Mouse (Mus musculus): ENCODE results near the gene Rbms1. TPM values are rescaled to one million over a fixed set of nuclear protein-coding genes. Genes with fewer than 3 reads are reported as not detected.

Rbms1 gene
- 10 to 100 TPM; 60.8 to 65.8 TPM for total RNA-seq (2021)
- long read RNA-seq, experiment 1, full-length matches to known transcripts: 20 of 64 reads
- long read RNA-seq, experiment 1, partial matches to known transcripts: 2 of 64 reads
- long read RNA-seq, experiment 1, other reads (novel, unspliced or antisense): 42 of 64 reads
- long read RNA-seq, experiment 2, full-length matches to known transcripts: 14 of 59 reads
- long read RNA-seq, experiment 2, partial matches to known transcripts: 2 of 59 reads
- long read RNA-seq, experiment 2, other reads (novel, unspliced or antisense): 43 of 59 reads

GRCm38 (mm10) chr2:60962671-60963421 is at the start of gene Rbms1:
Gene Rbms1 (minus strand): TSS chr2:60963192.
- peak; percentile 79 to 82 for DNase-seq
- intact Hi-C loops (cut with DNase I): loop anchor here (1.0 to 5.0 kb wide), 6 partner anchors 40 to 438 kb away; partner anchors contain the start of gene Itgb6

- intact Hi-C loops (cut with DNase I): no loop called here
- DNase-seq: no peak
Observed at GRCm38 (mm10) chr2:61012249-61012828, 49.3 kb upstream of the Rbms1 start.

GRCm38 (mm10) chr2:60986286-60986685 is 23.3 kb upstream of the Rbms1 start:
- intact Hi-C loops (cut with DNase I): no loop called here
- DNase-seq: no peak

GRCm38 (mm10) chr2:60978538-60979313 is 15.7 kb upstream of the Rbms1 start:
- intact Hi-C loops (cut with DNase I): no loop called here
- DNase-seq: peak; percentile 25 to 55

GRCm38 (mm10) chr2:60972189-60972814 is 9.3 kb upstream of the Rbms1 start:
- DNase-seq: no peak
- intact Hi-C loops (cut with DNase I): no loop called here

- intact Hi-C loops (cut with DNase I): loop anchor here (1.0 to 5.0 kb wide), 6 partner anchors 41 to 438 kb away; partner anchors contain the start of gene Itgb6
- DNase-seq: peak in 1 of 2 experiments; percentile 37
Observed at GRCm38 (mm10) chr2:60963616-60964015, 624 bp upstream of the Rbms1 start.

GRCm38 (mm10) chr2:60962001-60962670 is 856 bp downstream of the Rbms1 start:
- intact Hi-C loops (cut with DNase I): loop anchor here (2.0 to 5.0 kb wide), 5 partner anchors 39 to 240 kb away; partner anchors contain the start of gene Itgb6
- peak; percentile 73 to 74 for DNase-seq

- DNase-seq: no peak
- intact Hi-C loops (cut with DNase I): loop anchor here (5.0 kb wide), 1 partner anchor 239 kb away; the partner anchor contains the start of gene Itgb6
Observed at GRCm38 (mm10) chr2:60961281-60961680, 1.7 kb downstream of the Rbms1 start.

- intact Hi-C loops (cut with DNase I): no loop called here
- no peak for DNase-seq
Observed at GRCm38 (mm10) chr2:60948241-60948640, 14.8 kb downstream of the Rbms1 start.

- intact Hi-C loops (cut with DNase I): no loop called here
- no peak for DNase-seq
Observed at GRCm38 (mm10) chr2:60947817-60948216, 15.2 kb downstream of the Rbms1 start.

GRCm38 (mm10) chr2:60940454-60940961 is 22.5 kb downstream of the Rbms1 start:
- intact Hi-C loops (cut with DNase I): no loop called here
- peak in 1 of 2 experiments; percentile 32 for DNase-seq

- DNase-seq: no peak
- intact Hi-C loops (cut with DNase I): no loop called here
Observed at GRCm38 (mm10) chr2:60939957-60940356, 23.0 kb downstream of the Rbms1 start.

GRCm38 (mm10) chr2:60936910-60937309 is 26.1 kb downstream of the Rbms1 start:
- DNase-seq: no peak
- intact Hi-C loops (cut with DNase I): no loop called here

- no peak for DNase-seq
- intact Hi-C loops (cut with DNase I): no loop called here
Observed at GRCm38 (mm10) chr2:60928948-60929347, 34.0 kb downstream of the Rbms1 start.

- intact Hi-C loops (cut with DNase I): no loop called here
- no peak for DNase-seq
Observed at GRCm38 (mm10) chr2:60927906-60928775, 34.9 kb downstream of the Rbms1 start.

GRCm38 (mm10) chr2:60925063-60925462 is 37.9 kb downstream of the Rbms1 start:
- intact Hi-C loops (cut with DNase I): no loop called here
- no peak for DNase-seq

- no peak for DNase-seq
- intact Hi-C loops (cut with DNase I): loop anchor here (2.0 kb wide), 1 partner anchor 39 kb away; the partner anchor contains the start of gene Rbms1
Observed at GRCm38 (mm10) chr2:60923756-60924544, 39.0 kb downstream of the Rbms1 start.
